Mouse (Mus musculus) monocyte, adult 5-6 weeks (primary cell): ENCODE data around the gene Bsg. TPM values are rescaled to one million over a fixed set of nuclear protein-coding genes. Genes with fewer than 3 reads are reported as not detected.

Source experiments
- ATAC-seq: fragments of 153-309, 156-312 bp; replicated peaks from 2 replicates; pipeline ENCODE4 v1.8.0; 2017; ENCODE audit warnings: mild to moderate bottlenecking; ENCODE audit not compliant: low TSS enrichment, insufficient number of reproducible peaks, severe bottlenecking, poor library complexity, low FRiP score
- total RNA-seq: library from RNA; stranded (forward); fragments of 200-1000, 200-491, 200-594 nt; gene quantifications from 3 replicates; pipeline ENCODE4 v1.2.3, GENCODE M21; 2017

Bsg gene
- total RNA-seq, 1 experiment from 2014 or later: 185 TPM

- no peak for ATAC-seq
Observed at GRCm38 (mm10) chr10:79717640-79718357, 13.5 kb downstream of the Bsg start.

DNA sequence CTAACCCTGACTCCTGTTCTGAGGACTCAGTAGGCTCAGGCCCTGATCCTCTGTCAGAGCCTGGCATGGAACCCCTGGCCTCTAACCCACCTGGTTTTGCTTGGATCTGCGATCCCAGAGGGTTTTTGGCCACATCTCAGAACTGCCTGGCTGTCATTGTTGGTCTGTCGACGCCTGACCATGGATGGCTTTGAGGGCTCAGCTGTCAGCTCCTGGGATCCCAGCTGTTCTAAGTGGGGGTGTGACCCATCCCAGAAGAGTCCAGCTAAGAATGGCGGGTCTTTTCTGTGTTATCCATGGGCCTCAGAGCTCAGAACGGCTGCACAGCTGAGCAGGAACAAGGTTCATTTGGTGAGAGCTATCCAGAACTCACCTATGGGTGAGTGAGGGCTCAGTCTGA lies 16.8 kb downstream of the Bsg start:
- ATAC-seq: no peak

GRCm38 (mm10) chr10:79723047-79723446 lies 18.8 kb downstream of the Bsg start:
- ATAC-seq: no peak

- no peak for ATAC-seq
Observed at GRCm38 (mm10) chr10:79723692-79724091, 19.4 kb downstream of the Bsg start.

GRCm38 (mm10) chr10:79726090-79726489 lies 21.8 kb downstream of the Bsg start:
- ATAC-seq: peak; percentile 37; the same call in 1 of the 2 replicates

DNA sequence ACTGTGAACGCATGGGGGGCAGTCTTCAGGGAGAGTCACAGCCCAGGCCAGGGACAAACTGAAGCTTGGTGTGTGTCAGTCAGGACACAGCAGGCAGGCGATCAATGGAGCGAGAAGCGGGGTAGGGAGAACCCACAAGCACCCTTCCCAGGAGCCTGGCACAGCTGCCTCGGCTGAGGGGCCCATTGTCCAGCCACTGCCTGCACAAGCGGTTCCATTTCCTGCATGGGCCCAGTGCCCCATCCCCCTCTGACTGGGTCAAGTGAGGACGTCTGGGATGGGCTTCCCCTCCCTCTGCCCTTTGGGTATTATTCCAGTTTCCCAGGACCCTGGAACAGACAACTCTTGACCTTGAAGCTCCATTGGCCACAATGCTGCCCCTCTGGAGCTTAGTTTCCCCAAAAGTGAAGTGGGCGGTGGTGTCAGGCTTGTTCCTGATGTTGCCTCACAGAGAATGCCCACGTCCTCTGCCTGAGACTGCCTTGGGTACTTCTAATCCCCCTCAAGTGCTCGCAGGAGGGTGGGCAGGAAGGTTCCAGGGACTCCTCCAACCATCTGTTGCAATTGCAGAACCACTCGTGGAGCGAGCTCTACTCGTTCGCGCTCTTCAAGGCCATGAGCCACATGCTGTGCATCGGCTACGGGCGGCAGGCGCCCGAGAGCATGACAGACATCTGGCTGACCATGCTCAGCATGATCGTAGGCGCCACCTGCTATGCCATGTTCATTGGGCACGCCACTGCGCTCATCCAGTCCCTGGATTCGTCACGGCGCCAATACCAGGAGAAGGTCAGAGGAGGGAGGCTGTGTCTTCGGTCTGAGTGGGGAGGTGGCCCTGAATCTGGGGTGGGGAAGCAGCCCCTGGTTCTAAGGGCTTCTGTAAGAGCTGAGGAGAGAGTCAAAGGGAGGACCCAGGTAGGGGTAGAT lies 24.3 kb downstream of the Bsg start:
- ATAC-seq: no peak

- no peak for ATAC-seq
Observed at GRCm38 (mm10) chr10:79729357-79729965, 25.2 kb downstream of the Bsg start.

DNA sequence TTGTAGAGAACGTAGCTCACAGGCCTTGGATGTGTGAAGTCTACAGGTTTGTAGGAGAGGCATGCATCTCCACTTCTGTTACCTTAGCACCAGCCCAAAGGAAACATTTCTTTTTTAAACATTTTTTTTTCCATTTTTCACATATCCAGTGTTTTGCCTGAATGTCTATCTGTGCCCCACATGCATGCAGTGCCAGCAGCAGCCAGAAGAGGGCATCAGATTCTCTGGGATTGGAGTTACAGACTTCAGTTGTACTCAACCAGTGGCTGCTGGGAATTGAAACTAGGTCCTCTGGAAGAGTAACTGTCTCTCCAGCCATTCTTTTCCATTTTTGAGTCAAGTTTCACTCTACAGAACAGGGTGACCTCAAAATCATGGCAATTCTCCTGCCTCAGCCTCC lies 28.2 kb downstream of the Bsg start:
- no peak for ATAC-seq

GRCm38 (mm10) chr10:79733847-79734246 lies 29.6 kb downstream of the Bsg start:
- ATAC-seq: no peak

GRCm38 (mm10) chr10:79735361-79735760 lies 31.1 kb downstream of the Bsg start:
- no peak for ATAC-seq

- no peak for ATAC-seq
Observed at GRCm38 (mm10) chr10:79736706-79737105, 32.4 kb downstream of the Bsg start.

DNA sequence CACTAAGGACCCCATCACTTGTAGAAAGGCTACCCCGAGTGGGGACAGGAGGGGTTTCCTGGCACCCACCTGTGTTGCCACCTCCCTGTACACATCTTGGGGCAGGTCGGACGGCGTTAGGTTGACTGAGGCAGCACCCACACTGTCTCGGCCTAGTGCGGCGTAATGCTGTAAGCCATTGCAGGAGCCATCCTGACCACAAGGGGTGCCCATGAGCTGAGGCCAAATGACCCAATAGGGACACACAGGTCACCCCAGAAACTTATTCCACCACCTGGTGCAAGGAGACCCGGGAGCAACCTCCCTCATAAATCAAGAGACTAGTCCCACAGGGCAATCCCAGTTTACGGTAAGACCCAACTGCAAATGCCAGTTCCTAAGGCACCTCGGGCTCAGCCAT lies 34.0 kb downstream of the Bsg start:
- ATAC-seq: no peak

DNA sequence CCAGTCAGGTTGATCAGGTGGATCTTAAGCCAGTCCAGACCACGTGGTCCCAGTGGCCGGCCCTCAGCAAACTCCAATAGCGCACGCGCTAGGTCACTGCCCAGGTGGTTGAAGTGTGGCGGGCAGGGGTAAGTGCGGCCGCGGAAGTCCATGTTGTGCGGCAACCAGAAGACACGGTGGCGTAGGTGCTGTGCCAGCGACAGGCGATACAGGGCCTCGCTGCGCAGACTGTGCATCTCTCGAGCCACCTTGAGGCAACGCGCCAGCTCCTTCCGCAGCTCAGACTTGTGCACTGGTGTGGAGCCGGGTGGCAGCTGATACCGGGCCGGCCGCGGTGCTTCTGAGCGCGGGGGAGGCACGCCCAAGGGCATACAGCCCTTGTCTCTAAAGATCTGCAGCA lies 34.9 kb downstream of the Bsg start:
- no peak for ATAC-seq

- ATAC-seq: no peak
Observed at GRCm38 (mm10) chr10:79740863-79741262, 36.6 kb downstream of the Bsg start.

GRCm38 (mm10) chr10:79743161-79743560 lies 38.9 kb downstream of the Bsg start:
- ATAC-seq: no peak

DNA sequence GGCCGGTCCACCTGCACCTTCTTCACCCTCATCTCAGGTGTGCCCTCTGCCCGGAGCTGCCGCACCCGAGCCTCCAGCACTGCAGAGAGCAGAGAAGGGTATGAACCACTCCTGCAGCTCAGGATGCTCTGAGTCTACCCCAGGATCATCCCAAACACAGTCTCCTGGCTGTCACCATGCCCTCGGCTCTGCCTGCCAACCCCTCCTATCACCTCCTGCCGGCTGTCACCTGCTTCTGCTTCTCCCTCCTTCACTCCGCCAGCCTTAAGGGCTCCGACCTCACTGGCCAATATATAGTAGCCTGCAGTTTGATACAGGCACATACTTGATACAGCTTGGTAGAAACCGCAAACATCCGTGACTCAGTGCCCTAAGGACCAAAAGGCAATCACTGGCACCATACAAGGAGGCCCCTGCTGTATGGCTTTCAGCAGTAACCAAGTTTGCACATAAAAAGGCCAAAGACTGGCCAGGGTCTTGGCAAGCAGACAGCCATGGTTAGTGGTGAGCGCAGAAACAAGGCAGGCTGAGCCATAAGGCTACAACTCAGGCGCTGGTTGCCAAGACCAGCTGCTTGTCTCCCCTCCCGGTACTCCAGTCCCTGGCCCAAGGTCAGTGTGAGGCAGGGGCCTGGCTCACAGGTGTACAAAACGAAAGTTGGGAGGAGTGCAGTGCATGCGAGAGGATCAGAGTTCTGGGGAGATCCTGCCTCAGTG lies 39.5 kb downstream of the Bsg start:
- ATAC-seq: no peak

GRCm38 (mm10) chr10:79745411-79745810 lies 41.1 kb downstream of the Bsg start:
- no peak for ATAC-seq

DNA sequence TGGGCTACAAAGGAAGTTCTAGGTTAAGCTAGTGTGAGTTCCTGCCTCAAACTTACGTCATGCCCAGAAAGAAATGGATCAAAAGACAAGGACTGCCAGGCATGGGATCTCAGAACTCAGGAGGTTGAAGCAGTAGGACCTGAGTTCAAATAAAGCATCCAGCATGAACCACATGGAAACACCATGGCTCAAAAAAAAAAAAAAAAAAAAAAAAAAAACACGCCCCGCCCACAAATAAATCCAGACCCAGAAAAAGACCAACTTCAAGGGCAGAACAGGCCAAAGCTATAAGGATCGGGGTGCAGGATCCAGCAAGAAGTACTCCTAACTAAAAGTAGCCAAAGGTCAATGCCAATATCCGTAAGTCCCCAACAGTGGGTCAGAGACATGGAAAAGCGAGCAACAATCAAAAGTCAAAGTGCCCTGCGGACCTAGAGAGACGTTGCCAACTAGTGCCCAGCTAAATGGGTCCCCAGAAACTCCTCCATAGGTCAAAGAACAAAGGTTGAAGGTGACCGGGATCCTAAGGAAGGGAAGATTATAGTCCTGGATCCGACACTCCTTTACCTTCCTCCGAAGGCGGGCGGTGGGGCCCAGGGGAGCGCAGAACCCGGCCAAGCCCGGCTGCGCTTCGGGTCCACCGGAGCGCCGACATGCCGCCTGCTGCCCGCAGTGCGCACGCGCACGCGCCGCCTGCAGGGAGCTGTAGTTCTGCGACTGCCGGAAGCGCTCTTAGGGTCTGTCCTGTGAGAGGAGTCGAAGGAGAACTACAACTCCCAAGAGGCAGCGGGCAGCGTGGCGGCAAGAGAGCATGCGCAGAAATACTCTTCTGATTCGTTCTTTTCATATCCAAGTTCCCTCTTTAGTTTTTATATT lies 41.8 kb downstream of the Bsg start, which contains the start of gene Polrmt:
Polrmt (minus strand) TSS at position 684 of the 876 bp plus-strand sequence.
- peak; percentile 95 for ATAC-seq
